Mouse (Mus musculus) kidney, adult 18-20 months (tissue): ENCODE results near the gene Col5a3.

ENCODE experiments used
- DNase-seq: peaks from one replicate; pipeline ENCODE4 v3.0.0; 2021

The Col5a3 gene

DNA sequence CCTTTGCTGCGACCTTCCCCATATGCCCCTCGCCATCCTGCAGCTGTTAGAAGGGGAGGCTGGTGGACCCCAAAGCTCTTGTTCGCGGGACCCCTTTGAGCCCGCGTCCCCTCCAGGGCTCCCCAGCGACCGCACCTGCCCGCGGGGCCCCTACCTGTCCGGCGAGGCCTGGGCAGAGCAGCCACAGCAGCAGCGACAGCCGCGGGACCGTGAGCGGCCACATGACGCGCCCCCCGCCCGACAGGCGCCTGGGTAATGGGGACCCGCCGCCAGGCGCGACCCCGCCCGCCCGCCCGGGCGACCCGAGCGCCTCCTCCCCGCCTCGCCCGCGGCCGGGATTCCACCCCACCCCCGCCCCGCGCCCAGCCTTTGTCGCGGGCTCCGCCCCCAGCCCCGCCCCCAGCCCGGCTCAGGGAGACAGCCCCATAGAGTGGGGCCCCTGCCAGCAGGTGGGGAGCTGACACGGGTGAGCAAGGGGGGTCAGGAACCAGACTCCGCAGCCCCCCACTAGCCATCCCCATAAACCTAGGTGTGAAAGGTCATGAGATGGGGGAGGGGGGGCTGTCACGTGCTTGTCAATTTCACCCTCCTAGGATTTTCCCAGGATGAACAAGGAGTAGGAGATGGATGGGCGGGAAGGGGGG is 68.7 kb downstream of the Col5a3 start, which contains the start of gene Olfm2:
Gene Olfm2 (minus strand): TSS at position 333 of the 644 bp plus-strand sequence.
- no peak for DNase-seq

GRCm38 (mm10) chr9:20745129-20745966 is 69.5 kb downstream of the Col5a3 start:
- DNase-seq, result no peak

DNA sequence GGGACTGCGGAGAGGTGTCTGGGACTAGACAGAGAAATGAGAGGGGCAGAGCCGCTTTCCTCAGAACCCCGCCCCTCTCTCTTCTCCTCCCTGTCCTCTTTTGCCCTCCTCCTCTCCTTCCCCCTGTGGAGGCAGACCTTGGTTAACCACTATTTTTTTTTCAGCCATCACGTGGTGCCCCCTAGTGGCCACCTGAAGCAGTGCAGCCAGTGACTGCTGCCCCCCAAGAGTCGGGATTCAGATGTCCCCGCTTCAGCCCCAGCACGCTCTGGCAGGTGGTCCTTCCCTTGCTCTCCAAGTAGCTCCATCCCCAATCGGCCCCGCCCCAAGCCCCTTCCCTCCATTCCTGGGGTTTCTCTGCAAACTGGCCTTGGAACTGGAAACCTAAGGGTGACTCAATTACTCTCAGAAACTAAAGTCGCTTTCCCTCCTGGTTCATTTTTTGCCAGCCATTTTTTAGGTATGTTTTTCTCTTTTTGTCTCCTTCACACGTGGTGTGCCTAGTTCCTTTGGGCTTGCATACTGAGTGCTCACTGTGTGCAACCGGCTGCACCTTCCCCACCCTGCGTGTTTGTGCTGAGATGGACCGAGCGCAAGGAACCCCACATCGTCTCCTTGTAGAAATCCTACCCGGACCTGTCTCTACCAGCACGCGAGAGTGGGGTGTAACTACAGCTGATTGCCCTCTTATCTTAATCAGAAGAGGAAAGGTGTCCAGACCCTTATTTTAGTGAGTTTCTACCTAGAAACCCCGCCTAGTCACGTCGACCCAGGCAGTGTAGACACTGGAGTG is 70.7 kb downstream of the Col5a3 start:
- DNase-seq, result no peak

DNA sequence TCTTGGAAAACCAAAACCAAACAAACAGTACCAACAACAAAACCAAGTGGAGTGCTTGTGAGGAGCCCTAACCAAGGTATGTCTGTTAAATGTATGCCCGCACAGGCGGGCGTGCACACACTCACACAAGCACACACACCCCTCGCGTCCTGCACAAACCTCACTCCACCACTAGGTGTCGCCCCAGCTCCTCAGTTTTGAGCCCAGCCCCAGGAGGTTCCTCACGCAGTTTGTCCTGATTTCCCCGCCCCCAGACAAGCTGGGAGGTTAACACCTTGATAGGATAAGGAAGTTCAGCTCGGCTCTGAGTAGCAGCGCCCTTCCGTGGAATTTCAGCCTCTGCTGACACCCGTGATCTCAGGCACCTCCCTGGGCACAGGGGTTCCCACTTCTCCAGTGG is 74.5 kb downstream of the Col5a3 start:
- peak; percentile 88 for DNase-seq

DNA sequence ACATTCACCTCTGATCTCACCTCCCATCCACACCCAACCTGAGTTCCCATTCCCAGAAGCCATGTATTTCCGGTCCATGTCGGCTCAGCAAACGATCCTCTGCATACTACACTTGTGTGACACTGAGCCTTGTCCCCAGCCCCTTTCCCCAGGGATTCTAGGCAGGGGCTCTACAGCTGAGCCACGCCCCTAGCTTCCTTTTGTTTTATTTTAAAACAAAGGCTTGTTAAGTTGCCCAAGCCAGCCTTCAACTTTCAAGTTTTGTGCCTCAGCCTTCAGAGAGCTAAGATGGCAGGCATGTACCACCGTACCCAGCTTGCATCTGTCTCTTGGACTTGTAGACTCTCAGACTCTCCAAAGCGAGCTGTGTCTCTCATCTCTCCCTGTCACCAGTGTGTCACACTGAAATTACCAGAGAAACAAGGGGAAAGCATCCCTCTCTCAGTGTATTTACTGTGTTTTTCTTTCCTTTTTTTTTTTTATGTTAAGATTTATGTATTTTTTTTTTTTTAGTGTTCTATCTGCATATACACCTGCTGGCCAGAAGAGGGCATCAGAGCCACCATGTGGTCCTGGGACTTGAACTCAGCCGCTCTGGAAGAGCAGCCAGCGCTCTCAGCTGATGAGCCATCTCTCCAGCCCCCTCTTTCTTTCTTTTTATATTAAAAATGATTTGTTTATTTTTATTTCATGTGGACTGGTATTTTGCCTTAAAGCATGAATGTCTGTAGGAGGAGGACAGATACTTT is 76.4 kb downstream of the Col5a3 start:
- no peak for DNase-seq

GRCm38 (mm10) chr9:20737227-20737626 is 77.6 kb downstream of the Col5a3 start:
- DNase-seq, result no peak

DNA sequence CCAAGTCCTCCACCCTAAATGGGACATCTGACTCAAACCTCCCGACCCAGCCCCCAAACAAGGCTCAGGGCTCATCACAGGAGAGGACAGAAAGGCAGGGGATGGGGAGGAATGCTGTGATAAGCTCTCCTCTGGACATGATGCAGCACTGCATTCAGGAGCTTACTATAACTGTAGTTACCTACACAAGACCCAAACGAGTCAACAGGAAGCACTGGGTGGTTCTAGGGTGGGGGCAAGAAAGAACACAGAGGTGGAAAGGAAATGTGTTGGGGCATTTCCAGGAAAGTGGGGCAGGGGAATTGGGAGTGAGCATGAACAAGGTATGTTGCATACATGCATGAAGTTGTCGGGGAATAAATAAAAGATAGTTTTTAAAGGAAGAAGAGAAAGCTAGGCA is 80.2 kb downstream of the Col5a3 start:
- no peak for DNase-seq

- DNase-seq, result no peak
These were observed 83.1 kb downstream of the Col5a3 start for GRCm38 (mm10) chr9:20731797-20732196.

- DNase-seq, result no peak
These were observed 85.4 kb downstream of the Col5a3 start for GRCm38 (mm10) chr9:20729451-20729850.

- peak; percentile 39 for DNase-seq
These were observed 87.2 kb downstream of the Col5a3 start for GRCm38 (mm10) chr9:20727601-20728113.

DNA sequence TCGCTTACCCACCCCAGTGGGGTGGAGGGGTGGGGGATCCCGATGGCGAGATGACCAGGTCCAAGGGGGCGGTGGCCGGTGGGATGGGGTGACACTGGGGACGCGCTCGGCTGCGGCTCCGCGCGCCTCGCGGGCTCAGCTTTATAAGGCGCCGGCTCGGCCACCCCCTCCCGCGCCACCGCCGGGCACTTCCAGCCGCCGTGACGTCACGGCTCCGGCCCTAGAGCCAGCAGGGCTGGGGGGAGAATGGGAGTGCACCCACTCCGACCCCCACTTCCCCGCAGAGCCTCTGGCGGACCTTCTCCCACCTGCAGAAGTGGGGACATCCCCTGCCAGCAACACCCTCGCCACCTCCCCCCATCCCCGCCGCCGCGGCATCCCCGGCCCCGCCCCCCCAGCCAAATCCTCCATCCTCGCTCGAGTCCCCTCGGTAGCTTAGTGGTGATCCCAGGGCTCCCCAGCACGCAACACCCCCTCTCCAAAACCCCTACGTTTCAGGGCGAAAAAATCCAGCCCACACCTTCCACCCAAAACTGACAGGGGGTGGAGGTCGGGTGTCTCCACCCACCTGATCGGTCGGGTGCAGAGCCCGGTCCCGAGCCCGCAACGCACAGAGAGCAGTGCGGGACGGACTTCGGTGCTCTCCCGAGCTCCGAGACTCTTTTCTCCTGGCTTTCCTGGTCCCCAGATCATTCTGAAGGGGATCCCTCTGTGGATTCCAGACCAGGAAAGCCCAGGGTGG is 87.8 kb downstream of the Col5a3 start:
- no peak for DNase-seq

DNA sequence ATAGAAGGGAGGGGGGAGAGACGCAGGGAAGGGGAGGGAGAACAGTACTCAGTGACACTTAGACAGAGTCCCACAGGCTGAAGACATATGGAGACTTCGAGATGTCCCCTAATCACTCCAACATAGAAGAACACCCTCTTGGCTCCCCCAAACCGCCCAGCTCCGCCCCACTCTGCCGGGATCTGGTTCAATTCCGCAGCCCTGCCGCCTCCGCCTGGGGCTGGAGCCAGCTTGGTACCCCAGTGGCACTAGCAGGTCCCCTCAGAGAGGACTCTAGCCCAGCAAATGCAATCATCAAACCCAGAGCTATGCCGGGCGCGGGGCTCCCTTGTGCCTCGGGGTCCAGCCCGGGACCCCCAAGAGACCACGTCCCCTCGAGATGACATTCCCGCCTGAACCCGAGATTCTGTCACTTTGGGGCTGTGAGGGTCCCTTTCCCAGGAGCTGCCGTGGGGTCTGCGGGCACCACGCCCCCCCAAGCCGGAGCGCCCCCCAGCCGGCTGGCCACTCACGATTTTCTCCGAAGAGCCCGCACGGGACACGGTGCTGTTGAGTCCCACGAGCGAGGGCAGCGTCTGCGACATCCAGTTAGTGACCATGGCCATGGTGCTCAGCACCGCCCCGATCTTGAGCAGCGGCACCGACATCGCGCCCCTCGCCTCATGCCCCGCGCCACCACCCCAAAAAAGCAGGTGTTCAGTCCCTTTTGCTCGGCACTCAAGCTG is 88.6 kb downstream of the Col5a3 start:
- DNase-seq, result no peak

- DNase-seq, result no peak
These were observed 93.3 kb downstream of the Col5a3 start for GRCm38 (mm10) chr9:20721582-20721981.
